Mouse (Mus musculus): ENCODE results near the gene Gm49361. TPM values are rescaled to one million over a fixed set of nuclear protein-coding genes. Genes with fewer than 3 reads are reported as not detected.
"Not testable (repeated sequence)": the region's sequence is repeated elsewhere in the genome, so short reads cannot be mapped to it uniquely, and the experiment has no call there.

The Gm49361 gene
- polyA plus RNA-seq, 1 experiment from 2014 or later = not detected

DNA sequence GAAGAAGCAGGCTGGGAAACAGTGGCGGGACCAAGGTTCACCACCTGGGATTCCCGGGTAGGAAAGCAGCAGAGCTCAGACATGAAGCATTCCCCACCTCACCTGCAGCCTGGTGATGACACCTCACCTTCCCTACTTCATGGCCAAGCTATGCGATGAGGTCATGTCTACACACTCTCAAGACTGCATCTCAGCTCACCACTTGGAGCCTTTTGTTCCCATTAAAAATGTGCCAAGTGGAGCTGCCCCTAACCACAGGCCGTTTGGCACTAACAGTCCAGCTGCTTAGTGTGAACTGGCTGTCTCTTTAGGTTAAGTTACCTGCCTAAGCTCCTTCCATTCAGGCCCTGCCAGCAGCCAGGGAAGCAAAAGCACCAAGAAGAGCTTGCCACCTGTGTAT is 40.8 kb downstream of the Gm49361 start:
- ATAC-seq = no peak
- 78% methylated on average over 4 of the region's 4 CpGs for WGBS (ENCODE audit: insufficient replicate concordance)
- H3K36me3 ChIP-seq = peaks cover 12% of the 10 kb centered on the region

DNA sequence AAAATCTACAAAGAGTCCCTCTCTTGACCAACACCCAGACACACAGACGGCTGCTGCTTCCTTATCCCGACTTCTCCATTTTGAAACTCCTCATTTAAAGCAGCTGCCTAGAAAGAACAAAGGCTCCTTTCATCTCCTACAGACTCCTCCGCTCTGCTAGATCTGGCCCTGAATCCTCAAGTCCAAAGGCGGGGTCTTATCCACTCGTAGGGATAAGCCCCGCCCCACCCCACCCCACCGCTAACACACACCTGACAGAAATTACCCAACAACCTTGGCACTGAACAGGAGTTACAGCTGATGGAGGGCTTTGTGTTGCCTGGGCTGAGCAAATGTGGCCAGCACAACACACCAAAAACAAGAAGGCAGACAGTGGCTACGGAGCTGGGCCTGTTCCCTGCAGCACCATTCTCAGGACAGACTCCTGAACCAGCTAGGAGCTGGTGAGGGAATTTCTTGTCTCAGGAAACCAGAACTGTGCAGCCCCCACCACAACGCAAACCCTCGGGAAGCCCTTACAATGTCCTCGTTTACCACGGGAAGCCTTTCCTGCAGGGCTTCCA is 43.9 kb downstream of the Gm49361 start:
- no peak overlapping the region for H3K4me2 ChIP-seq
- 67% methylated on average over 12 of the region's 12 CpGs for WGBS (ENCODE audit: insufficient replicate concordance)
- no peak overlapping the region for H3K27ac ChIP-seq
- H3K9me3 ChIP-seq (replicated peaks) = no peaks in the 10 kb centered on the region
- no peak for ATAC-seq
- H3K4me3 ChIP-seq = no peak overlapping the region
- H3K27me3 ChIP-seq (replicated peaks) = no peaks in the 10 kb centered on the region
- no peak overlapping the region for H3K9ac ChIP-seq
- peaks cover 33% of the 10 kb centered on the region for H3K36me3 ChIP-seq
- H3K4me1 ChIP-seq = peaks cover 5% of the 10 kb centered on the region; the same call in 1 of the 2 replicates

More for the DNA sequence above, 40.8 kb downstream of the Gm49361 start:
- Histone ChIP-seq H3K4me1 (peaks cover 16% of the 10 kb centered on the region), H3K27me3 (replicated peaks) (no peaks in the 10 kb centered on the region), H3K9ac (no peak overlapping the region), H3K9me3 (replicated peaks) (no peaks in the 10 kb centered on the region), H3K4me2 (no peak overlapping the region), H3K27ac (no peak overlapping the region), H3K4me3 (no peak overlapping the region)

DNA sequence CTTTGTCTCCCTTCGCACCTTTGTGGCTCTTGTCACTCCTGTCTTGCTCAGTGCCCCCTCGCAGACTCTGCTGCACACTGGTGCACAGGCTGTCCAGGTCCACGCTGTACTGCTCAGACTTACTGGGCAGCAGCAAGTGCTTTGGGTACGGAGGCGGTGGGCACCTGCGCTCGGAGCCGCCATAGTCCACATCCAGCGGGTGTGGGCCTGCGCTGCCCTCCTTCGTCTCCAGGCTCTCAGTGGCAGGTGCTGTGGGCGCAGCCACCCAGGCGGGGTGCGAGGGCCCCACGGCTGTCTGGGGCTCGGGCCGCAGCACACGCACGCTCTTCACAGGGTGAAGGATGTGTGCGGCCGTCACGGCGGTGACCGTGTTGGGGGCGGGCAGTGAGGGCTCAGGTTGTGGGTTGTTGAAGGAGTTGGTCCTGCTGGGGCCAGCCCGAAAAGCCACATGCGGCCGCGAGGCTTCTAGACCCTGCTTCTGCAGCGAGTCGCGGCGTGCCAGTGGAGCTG is 46.4 kb downstream of the Gm49361 start:
- H3K27ac ChIP-seq = no peak overlapping the region
- no peak for ATAC-seq
- H3K4me1 ChIP-seq = peaks cover 5% of the 10 kb centered on the region; the same call in 1 of the 2 replicates
- no peak overlapping the region for H3K4me3 ChIP-seq
- H3K9me3 ChIP-seq (replicated peaks) = no peaks in the 10 kb centered on the region
- no peaks in the 10 kb centered on the region for H3K27me3 ChIP-seq (replicated peaks)
- 90% methylated on average over 33 of the region's 33 CpGs for WGBS (ENCODE audit: insufficient replicate concordance)
- no peak overlapping the region for H3K9ac ChIP-seq
- no peak overlapping the region for H3K4me2 ChIP-seq
- H3K36me3 ChIP-seq = peaks cover 51% of the 10 kb centered on the region

DNA sequence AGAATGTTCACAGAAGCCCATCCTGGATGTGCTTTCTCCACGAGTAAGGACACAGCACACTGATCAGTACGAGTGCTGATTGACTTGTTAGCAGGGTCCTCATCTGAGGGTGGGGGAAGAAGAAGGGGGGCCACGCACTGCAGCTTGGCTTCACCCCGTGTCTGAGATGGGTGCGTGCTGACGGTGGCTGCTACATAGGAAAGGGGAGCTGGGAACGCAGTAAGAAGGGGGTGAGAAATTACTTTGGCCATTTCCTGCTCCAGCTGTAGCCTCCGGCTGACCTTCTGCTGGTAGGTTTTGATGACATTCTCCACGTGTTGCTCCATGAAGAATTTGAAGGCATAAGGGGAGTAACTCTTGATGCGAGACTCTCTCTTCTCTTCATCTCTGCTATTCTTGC is 46.9 kb downstream of the Gm49361 start:
- no peak for ATAC-seq

DNA sequence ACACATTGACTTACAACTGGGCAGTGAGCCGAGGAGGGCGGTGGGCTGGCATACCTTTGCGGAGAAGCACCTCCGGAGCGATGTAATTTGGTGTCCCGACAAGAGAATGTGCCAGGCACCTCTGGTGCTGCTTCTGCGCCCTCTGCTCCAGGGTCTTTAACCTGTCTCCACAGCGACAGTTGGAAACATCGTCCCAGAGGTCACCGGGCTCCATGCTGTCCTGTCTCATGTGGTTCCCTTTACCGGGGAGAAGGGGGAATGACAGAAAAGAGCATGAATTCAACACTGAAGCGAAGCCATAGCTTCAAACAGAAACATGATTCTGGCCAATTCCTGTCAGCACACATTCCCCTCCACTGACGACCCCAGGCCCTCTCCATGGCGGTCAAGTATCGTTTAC is 49.8 kb downstream of the Gm49361 start:
- H3K9ac ChIP-seq = no peak overlapping the region
- 94% methylated on average over 15 of the region's 15 CpGs for WGBS (ENCODE audit: insufficient replicate concordance)
- no peak for ATAC-seq
- H3K4me1 ChIP-seq = peaks cover 18% of the 10 kb centered on the region
- H3K9me3 ChIP-seq (replicated peaks) = no peaks in the 10 kb centered on the region; the same call in 1 of the 2 replicates
- no peak overlapping the region for H3K4me3 ChIP-seq
- no peaks in the 10 kb centered on the region for H3K27me3 ChIP-seq (replicated peaks)
- no peak overlapping the region for H3K4me2 ChIP-seq
- no peak overlapping the region for H3K27ac ChIP-seq
- peaks cover 68% of the 10 kb centered on the region for H3K36me3 ChIP-seq

More for the DNA sequence above, 46.9 kb downstream of the Gm49361 start:
- Histone ChIP-seq H3K4me3 (no peak overlapping the region), H3K9me3 (replicated peaks) (no peaks in the 10 kb centered on the region), H3K27me3 (replicated peaks) (no peaks in the 10 kb centered on the region), H3K4me2 (no peak overlapping the region), H3K36me3 (peaks cover 56% of the 10 kb centered on the region), H3K9ac (no peak overlapping the region), H3K27ac (no peak overlapping the region), H3K4me1 (peaks cover 5% of the 10 kb centered on the region; the same call in 1 of the 2 replicates)
- WGBS (ENCODE audit: insufficient replicate concordance) = 78% methylated on average over 10 of the region's 10 CpGs

DNA sequence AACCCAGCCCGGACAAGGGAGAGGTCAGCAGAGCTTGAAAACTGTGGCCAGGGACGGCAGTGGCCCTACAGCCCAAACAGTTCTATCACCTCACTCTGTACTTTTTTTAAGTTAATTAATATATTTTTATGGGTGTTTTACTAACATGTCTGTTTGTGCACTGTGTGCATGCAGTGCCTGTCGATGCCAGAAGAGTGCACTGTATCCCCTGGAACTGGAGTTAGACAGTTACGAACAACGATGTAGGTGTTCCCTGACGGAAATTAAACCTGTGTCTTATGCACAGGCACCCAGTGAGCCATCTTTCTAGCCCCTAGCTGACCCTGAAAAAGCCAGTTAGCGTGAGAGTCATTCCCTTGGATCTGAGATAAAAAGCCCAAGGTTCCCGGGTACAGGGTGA is 50.4 kb downstream of the Gm49361 start:
- no peaks in the 10 kb centered on the region for H3K27me3 ChIP-seq (replicated peaks)
- H3K9me3 ChIP-seq (replicated peaks) = no peaks in the 10 kb centered on the region; the same call in 1 of the 2 replicates
- no peak overlapping the region for H3K9ac ChIP-seq
- no peak overlapping the region for H3K27ac ChIP-seq
- peaks cover 73% of the 10 kb centered on the region for H3K36me3 ChIP-seq
- WGBS (ENCODE audit: insufficient replicate concordance) = 82% methylated on average over 8 of the region's 8 CpGs
- no peak for ATAC-seq
- H3K4me2 ChIP-seq = no peak overlapping the region
- no peak overlapping the region for H3K4me3 ChIP-seq
- peaks cover 22% of the 10 kb centered on the region for H3K4me1 ChIP-seq

DNA sequence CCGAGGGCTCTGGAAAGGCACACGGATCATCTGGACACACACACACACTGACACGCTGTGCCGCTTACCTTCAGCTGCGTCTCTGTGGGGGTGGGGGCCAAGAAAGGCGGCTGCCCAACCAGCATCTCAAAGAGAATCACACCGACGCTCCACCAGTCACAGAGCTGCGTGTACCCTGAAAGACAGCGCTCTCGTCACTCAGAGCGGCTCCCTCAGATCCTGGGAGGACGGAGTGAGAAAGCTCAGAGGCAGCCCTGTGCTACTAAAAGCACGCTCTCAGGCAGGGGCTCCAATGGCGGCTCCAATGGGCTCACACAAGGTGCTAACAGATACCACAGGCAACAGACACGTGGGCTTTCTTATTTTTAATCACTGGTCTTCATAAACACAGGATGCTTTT is 51.7 kb downstream of the Gm49361 start:
- Histone ChIP-seq H3K36me3 (peaks cover 60% of the 10 kb centered on the region), H3K4me2 (no peak overlapping the region), H3K9me3 (replicated peaks) (no peaks in the 10 kb centered on the region; the same call in 1 of the 2 replicates), H3K4me3 (no peak overlapping the region), H3K27me3 (replicated peaks) (no peaks in the 10 kb centered on the region), H3K27ac (no peak overlapping the region), H3K9ac (no peak overlapping the region), H3K4me1 (peaks cover 33% of the 10 kb centered on the region)
- 86% methylated on average over 16 of the region's 16 CpGs for WGBS (ENCODE audit: insufficient replicate concordance)
- no peak for ATAC-seq

DNA sequence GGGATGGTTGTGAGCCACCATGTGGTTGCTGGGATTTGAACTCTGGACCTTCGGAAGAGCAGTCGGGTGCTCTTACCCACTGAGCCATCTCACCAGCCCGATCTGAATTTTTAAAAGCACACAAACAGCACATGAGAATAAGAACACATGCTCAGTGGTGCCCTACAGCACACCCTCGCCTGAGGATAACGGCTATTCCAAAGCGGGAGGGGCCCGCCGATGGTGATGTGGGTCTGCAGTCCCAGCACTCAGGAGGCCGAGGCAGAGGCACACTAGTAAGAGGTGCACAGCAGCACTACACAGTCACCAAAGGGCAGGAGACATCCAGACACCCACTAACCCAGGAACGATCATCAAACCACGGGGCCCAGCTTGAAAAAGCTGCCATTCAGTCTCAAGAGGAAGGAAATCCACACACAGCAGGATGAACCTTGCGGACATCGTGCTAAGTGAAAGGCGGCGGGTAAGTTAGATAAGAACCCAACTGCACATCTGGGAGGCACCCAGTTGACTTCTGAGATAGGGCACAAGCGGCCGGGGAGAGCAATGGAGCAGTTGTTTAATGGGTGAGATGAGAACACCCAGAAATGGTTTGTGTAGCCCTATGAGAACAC is 53.3 kb downstream of the Gm49361 start:
- H3K27me3 ChIP-seq (replicated peaks) = no peaks in the 10 kb centered on the region
- H3K27ac ChIP-seq = peak overlapping the region; percentile 94
- peak overlapping the region; percentile 70 for H3K4me2 ChIP-seq
- peak overlapping the region; percentile 40 for H3K9ac ChIP-seq
- ATAC-seq = peak; percentile 96
- peaks cover 37% of the 10 kb centered on the region for H3K4me1 ChIP-seq
- peaks cover 50% of the 10 kb centered on the region for H3K36me3 ChIP-seq
- no peaks in the 10 kb centered on the region; the same call in 1 of the 2 replicates for H3K9me3 ChIP-seq (replicated peaks)
- 23% methylated on average over 17 of the region's 17 CpGs for WGBS (ENCODE audit: insufficient replicate concordance)
- H3K4me3 ChIP-seq = peak overlapping the region; percentile 22

DNA sequence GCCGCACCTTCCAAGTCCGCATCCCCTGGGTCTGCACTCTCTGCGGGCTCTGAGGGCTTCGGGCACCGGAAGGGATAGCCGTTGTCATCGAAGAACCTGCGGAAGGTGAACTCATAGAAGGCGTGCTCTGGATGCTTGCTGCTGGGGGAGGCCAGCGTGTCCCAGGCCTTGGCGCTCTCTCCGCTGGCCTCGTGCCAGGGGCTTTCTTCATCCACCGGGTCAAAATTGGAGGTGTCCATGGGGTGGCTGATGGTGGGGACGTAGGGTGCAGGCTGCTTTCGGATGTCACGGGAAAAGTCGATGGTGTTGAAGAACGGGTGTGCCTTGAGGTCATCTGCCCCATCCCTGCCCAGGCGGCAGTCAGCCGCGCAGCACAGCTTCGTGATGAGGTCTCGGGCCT is 54.6 kb downstream of the Gm49361 start:
- H3K4me3 ChIP-seq = no peak overlapping the region
- no peak overlapping the region for H3K9ac ChIP-seq
- no peak overlapping the region for H3K4me2 ChIP-seq
- peaks cover 40% of the 10 kb centered on the region for H3K36me3 ChIP-seq
- WGBS (ENCODE audit: insufficient replicate concordance) = 93% methylated on average over 24 of the region's 24 CpGs
- no peaks in the 10 kb centered on the region; the same call in 1 of the 2 replicates for H3K9me3 ChIP-seq (replicated peaks)
- no peaks in the 10 kb centered on the region for H3K27me3 ChIP-seq (replicated peaks)
- H3K27ac ChIP-seq = peak overlapping the region; percentile 94; the same call in 1 of the 2 replicates
- no peak for ATAC-seq
- peaks cover 37% of the 10 kb centered on the region for H3K4me1 ChIP-seq

DNA sequence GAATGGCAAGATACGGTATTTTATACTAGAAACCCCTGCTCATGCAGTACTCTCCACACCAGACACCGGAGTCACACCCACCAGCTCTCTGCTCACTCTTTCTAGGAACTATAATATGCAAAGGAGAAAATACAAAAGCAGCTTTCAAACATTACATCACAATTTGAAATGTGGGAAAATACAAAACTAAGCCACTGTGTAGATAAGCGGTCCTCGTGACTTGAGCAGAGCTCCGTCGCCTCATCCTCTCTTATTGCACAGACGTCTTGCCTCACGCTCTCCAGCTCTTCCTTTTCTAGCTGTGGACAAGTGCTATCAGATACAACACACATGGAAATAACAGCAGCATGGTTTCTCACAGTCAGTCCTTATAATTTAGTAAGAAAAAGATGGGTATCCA is 55.2 kb downstream of the Gm49361 start:
- Histone ChIP-seq H3K27ac (0 out of 2 replicates have a peak overlapping the region, but pooled peaks have one; percentile 49), H3K4me3 (no peak overlapping the region), H3K9me3 (replicated peaks) (no peaks in the 10 kb centered on the region; the same call in 1 of the 2 replicates), H3K4me2 (no peak overlapping the region), H3K4me1 (peaks cover 37% of the 10 kb centered on the region), H3K36me3 (peaks cover 34% of the 10 kb centered on the region), H3K9ac (no peak overlapping the region), H3K27me3 (replicated peaks) (no peaks in the 10 kb centered on the region)
- ATAC-seq = no peak
- WGBS (ENCODE audit: insufficient replicate concordance) = 61% methylated on average over 8 of the region's 8 CpGs

DNA sequence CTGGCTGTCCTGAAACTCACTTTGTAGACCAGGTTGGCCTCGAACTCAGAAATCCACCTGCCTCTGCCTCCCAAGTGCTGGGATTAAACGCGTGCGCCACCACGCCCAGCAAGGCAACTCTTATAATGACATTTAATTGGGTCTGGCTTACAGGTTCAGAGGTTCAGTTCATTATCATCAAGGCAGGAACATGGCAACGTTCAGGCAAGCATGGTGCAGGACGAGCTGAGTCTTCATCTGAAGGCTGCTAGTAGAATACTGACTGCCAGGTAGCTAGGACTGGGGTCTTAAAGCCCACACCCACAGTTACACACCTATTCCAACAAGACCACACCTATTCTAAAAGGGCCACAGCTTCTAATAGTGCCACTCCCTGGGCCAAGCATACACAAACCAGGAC is 57.8 kb downstream of the Gm49361 start:
- 81% methylated on average over 7 of the region's 7 CpGs for WGBS (ENCODE audit: insufficient replicate concordance)
- H3K4me3 ChIP-seq; H3K9me3 ChIP-seq (replicated peaks); H3K4me2 ChIP-seq; H3K9ac ChIP-seq; H3K27me3 ChIP-seq (replicated peaks); ATAC-seq; H3K27ac ChIP-seq: not testable (repeated sequence)
- Histone ChIP-seq H3K36me3 (peaks cover 19% of the 10 kb centered on the region), H3K4me1 (peaks cover 37% of the 10 kb centered on the region)

DNA sequence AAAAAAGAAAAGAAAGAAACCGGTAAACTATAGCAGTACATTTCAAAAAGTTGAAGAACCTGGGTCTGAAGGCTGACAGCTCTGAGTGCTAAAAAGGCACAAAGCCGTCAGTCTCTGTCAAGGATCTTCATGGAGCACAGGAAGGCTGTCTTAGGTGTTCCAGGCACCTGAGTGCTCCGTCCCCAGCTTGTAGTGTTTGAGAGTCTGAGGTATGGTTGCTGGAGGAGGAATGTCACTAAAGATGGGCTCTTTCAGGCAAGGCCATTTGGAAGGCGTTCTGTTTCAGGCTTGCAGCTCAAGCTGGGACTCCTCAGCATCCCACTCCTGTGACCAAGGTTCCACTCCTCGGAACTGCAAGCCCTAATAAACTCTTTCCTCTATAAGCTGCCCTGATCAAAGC is 58.5 kb downstream of the Gm49361 start:
- Histone ChIP-seq H3K27me3 (replicated peaks) (no peaks in the 10 kb centered on the region), H3K9me3 (replicated peaks) (no peaks in the 10 kb centered on the region; the same call in 1 of the 2 replicates), H3K4me1 (peaks cover 32% of the 10 kb centered on the region), H3K4me3 (no peak overlapping the region), H3K4me2 (no peak overlapping the region), H3K9ac (no peak overlapping the region), H3K27ac (no peak overlapping the region), H3K36me3 (peaks cover 16% of the 10 kb centered on the region)
- WGBS (ENCODE audit: insufficient replicate concordance) = 79% methylated on average over 5 of the region's 5 CpGs
- no peak for ATAC-seq

Data from liver, embryonic 12.5 days (tissue).